Mouse (Mus musculus) bone marrow macrophage, adult 2 months (primary cell): ENCODE measurements around the gene Pcdh7.

Source experiments
- CTCF ChIP-seq: IDR thresholded peaks from 2 replicates; pipeline ENCODE4 v1.5.1; 2012; ENCODE audit warnings: low read depth, mild to moderate bottlenecking, low read length, moderate library complexity
- POLR2A ChIP-seq: IDR thresholded peaks from 2 replicates; pipeline ENCODE4 v1.6.1; 2012; ENCODE audit warnings: mild to moderate bottlenecking, low read depth, low read length, borderline replicate concordance

DNA sequence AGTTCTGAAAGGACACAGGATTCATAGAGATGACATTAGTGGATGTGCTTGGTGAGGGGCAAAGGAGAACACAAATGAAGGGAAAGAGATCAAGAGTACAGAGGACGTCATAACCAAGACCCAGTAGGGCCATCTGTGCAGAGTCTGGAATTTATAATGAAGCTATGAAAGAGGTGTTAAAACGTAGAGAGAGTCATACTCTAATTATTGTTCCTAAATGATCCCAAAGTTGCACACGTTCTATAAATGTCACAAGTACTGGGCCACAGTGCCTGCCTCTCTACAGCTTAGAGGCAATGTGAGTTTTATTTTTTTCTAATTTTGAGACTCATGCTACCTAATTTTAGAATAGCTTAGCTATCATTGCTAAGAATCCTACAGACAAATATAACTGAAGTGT, 400.1 kb downstream of the Pcdh7 start:
- no peak for TF ChIP-seq POLR2A
- TF ChIP-seq CTCF, result no peak
